Comparison of ENCODE assay signal across 17 mouse cellular contexts in genomic region chr15:3578286-3578980, GRCm38 (mm10). TPM values are rescaled to one million over a fixed set of nuclear protein-coding genes. Genes with fewer than 3 reads are reported as not detected.
DNase-seq lines count a peak whose midpoint lies in the region; ATAC-seq and TF ChIP-seq lines count a peak whose summit lies in the region.
"Had no signal": no experiment of that assay in that cellular context is flagged by ENCODE, and none has a peak within 500 bp of the region (broad histone marks: within the 10 kb centered on the region; RNA-seq: fewer than 3 reads in every experiment).

No protein-coding gene starts in this region.

- peak; percentile 43 for DNase-seq in kidney, adult 18-20 months
- DNase-seq in kidney, adult 9 months: peak; percentile 85
- DNase-seq in hindbrain, postnatal 0 days (ENCODE audit: low spot score): no peak
- DNase-seq in right cerebral cortex, postnatal 25 days: no peak
- DNase-seq: gastrocnemius, postnatal 14 days; heart, postnatal 14 days; lung, adult 2 months; right cerebral cortex, postnatal 14 days had no signal

- H3K4me1 ChIP-seq in kidney, embryonic 14.5 days (ENCODE audit: control insufficient read depth, insufficient read depth, low read length): peaks cover 10% of the 10 kb centered on the region; the same call in 1 of the 2 replicates
- no peaks in the 10 kb centered on the region; the same call in 1 of the 2 replicates for H3K4me1 ChIP-seq in brown adipose tissue, adult 24 weeks (ENCODE audit: control insufficient read depth, insufficient read depth, insufficient read length, low read length)
- H3K4me1 ChIP-seq in stomach, embryonic 16.5 days (ENCODE audit: control insufficient read depth, insufficient read depth, low read length): peaks cover 8% of the 10 kb centered on the region
- H3K4me1 ChIP-seq in hindbrain, postnatal 0 days (ENCODE audit: insufficient read depth, low read length): no peaks in the 10 kb centered on the region

- H3K4me3 ChIP-seq in kidney, embryonic 14.5 days (ENCODE audit: low read length): no peak overlapping the region
- H3K4me3 ChIP-seq in brown adipose tissue, adult 24 weeks (ENCODE audit: insufficient read depth, low read depth, low read length): no peak overlapping the region
- no peak overlapping the region for H3K4me3 ChIP-seq in stomach, embryonic 16.5 days (replicated peaks; ENCODE audit: low read length)
- H3K4me3 ChIP-seq in hindbrain, postnatal 0 days (ENCODE audit: low read length): no peak overlapping the region
- H3K4me3 ChIP-seq: heart, embryonic 10.5 days; left cerebral cortex, adult 2 months; limb, embryonic 15.5 days; megakaryocyte, embryonic 14.5 days had no signal

- 50% methylated on average over 5 of the region's 5 CpGs for WGBS in kidney, embryonic 14.5 days
- WGBS in stomach, embryonic 16.5 days: 45% methylated on average over 5 of the region's 5 CpGs
- WGBS in hindbrain, postnatal 0 days: 71% methylated on average over 5 of the region's 5 CpGs

- H3K36me3 ChIP-seq in kidney, embryonic 14.5 days (ENCODE audit: control insufficient read depth, insufficient read depth, low read length): no peaks in the 10 kb centered on the region
- H3K36me3 ChIP-seq in stomach, embryonic 16.5 days (ENCODE audit: control insufficient read depth, insufficient read depth, low read length): no peaks in the 10 kb centered on the region
- H3K36me3 ChIP-seq in hindbrain, postnatal 0 days (ENCODE audit: insufficient read depth, low read length): no peaks in the 10 kb centered on the region
- H3K36me3 ChIP-seq: heart, embryonic 10.5 days; limb, embryonic 15.5 days had no signal

- no peaks in the 10 kb centered on the region for H3K27me3 ChIP-seq in kidney, embryonic 14.5 days (ENCODE audit: control insufficient read depth, insufficient read depth, low read length)
- no peaks in the 10 kb centered on the region for H3K27me3 ChIP-seq in stomach, embryonic 16.5 days (ENCODE audit: control insufficient read depth, insufficient read depth, low read length)
- H3K27me3 ChIP-seq in hindbrain, postnatal 0 days (ENCODE audit: insufficient read depth, low read length): no peaks in the 10 kb centered on the region
- H3K27me3 ChIP-seq: limb, embryonic 15.5 days; Patski had no signal

- H3K4me2 ChIP-seq in kidney, embryonic 14.5 days (replicated peaks; ENCODE audit: low read depth, low read length): no peak overlapping the region
- peak overlapping the region; percentile 3; the same call in 1 of the 2 replicates for H3K4me2 ChIP-seq in stomach, embryonic 16.5 days (ENCODE audit: low read depth, low read length)
- no peak overlapping the region for H3K4me2 ChIP-seq in hindbrain, postnatal 0 days (ENCODE audit: low read depth, low read length)
- H3K4me2 ChIP-seq: limb, embryonic 15.5 days had no signal

- TF ChIP-seq CTCF in hindbrain, postnatal 0 days (IDR thresholded peaks at IDR 0.05; ENCODE audit: low read depth): no peak

- no peak overlapping the region for H3K27ac ChIP-seq in kidney, embryonic 14.5 days (ENCODE audit: low read depth, low read length)
- 0 out of 2 replicates have a peak overlapping the region, but pooled peaks have one; percentile 9 for H3K27ac ChIP-seq in brown adipose tissue, adult 24 weeks (replicated peaks; ENCODE audit: low read depth, low read length)
- 0 out of 2 replicates have a peak overlapping the region, but pooled peaks have one; percentile 15 for H3K27ac ChIP-seq in stomach, embryonic 16.5 days (ENCODE audit: low read length)
- H3K27ac ChIP-seq in hindbrain, postnatal 0 days: no peak overlapping the region
- H3K27ac ChIP-seq: heart, embryonic 10.5 days; left cerebral cortex, adult 2 months; limb, embryonic 15.5 days had no signal

- ATAC-seq in kidney, embryonic 14.5 days (ENCODE audit: low FRiP score, low TSS enrichment): no peak
- ATAC-seq in stomach, embryonic 16.5 days (ENCODE audit: insufficient read depth, low FRiP score): no peak
- ATAC-seq in hindbrain, postnatal 0 days: no peak
- ATAC-seq: hindbrain, embryonic 16.5 days; Patski had no signal

- H3K9me3 ChIP-seq in kidney, embryonic 14.5 days (ENCODE audit: control insufficient read depth, low read length): no peaks in the 10 kb centered on the region
- no peaks in the 10 kb centered on the region for H3K9me3 ChIP-seq in stomach, embryonic 16.5 days (replicated peaks; ENCODE audit: control insufficient read depth, low read length)
- H3K9me3 ChIP-seq in hindbrain, postnatal 0 days (ENCODE audit: low read length): no peaks in the 10 kb centered on the region
- H3K9me3 ChIP-seq: heart, embryonic 10.5 days; limb, embryonic 15.5 days; megakaryocyte, embryonic 14.5 days had no signal

- no peak overlapping the region for H3K9ac ChIP-seq in kidney, embryonic 14.5 days (ENCODE audit: low read depth, low read length)
- no peak overlapping the region for H3K9ac ChIP-seq in stomach, embryonic 16.5 days (ENCODE audit: low read length)
- no peak overlapping the region for H3K9ac ChIP-seq in hindbrain, postnatal 0 days (replicated peaks; ENCODE audit: low read length)
- H3K9ac ChIP-seq: limb, embryonic 15.5 days had no signal

RNA-seq across cellular contexts. Expression of gene Ghr, which starts 4.9 kb away (rescaled TPM):
- polyA plus RNA-seq in kidney, embryonic 14.5 days (2014; fragmentation: Nextera tagmentation; extraction: Ambion mirVana): 49.0 and 81.9 TPM in 2 replicates
- 215 and 251 TPM in 2 replicates for polyA plus RNA-seq in brown adipose tissue, adult 24 weeks (2012; ENCODE audit: insufficient read depth, insufficient read length, missing spikeins)
- 111 and 125 TPM in 2 replicates for polyA plus RNA-seq in stomach, embryonic 16.5 days (2015; fragmentation: Nextera tagmentation; extraction: Ambion mirVana)
- total RNA-seq in hindbrain, postnatal 0 days (2014; rRNA removed): 9.7 and 10.5 TPM in 2 replicates
- polyA plus RNA-seq in hindbrain, postnatal 0 days (2015; fragmentation: Nextera tagmentation; extraction: Ambion mirVana): 13.1 and 15.8 TPM in 2 replicates

Comparison
In these comparisons a context has a peak if more than half of its experiments do, and no peak if none do; other contexts are left out.
1. DNase-seq: peak in kidney, adult 18-20 months (single experiment) and kidney, adult 9 months (single experiment); none in hindbrain, postnatal 0 days (single experiment) and right cerebral cortex, postnatal 25 days (single experiment).
2. H3K27ac ChIP-seq: peak in brown adipose tissue, adult 24 weeks (single experiment) and stomach, embryonic 16.5 days (single experiment); none in kidney, embryonic 14.5 days (single experiment) and hindbrain, postnatal 0 days (single experiment).